Mouse (Mus musculus) WW6 (cell line): ENCODE measurements around the gene Tas1r2.

Source experiments
- DNase-seq: peaks from one replicate; pipeline ENCODE4 v3.0.0-alpha.2; 2013; ENCODE audit warnings: low read depth, low spot score

Tas1r2 gene

GRCm38 (mm10) chr4:139638356-139638755 lies 15.0 kb upstream of the Tas1r2 start:
- no peak for DNase-seq

GRCm38 (mm10) chr4:139639801-139640200 lies 13.5 kb upstream of the Tas1r2 start:
- no peak for DNase-seq

- DNase-seq: no peak
These were observed 13.0 kb upstream of the Tas1r2 start for GRCm38 (mm10) chr4:139640333-139640732.

GRCm38 (mm10) chr4:139640775-139641174 lies 12.6 kb upstream of the Tas1r2 start:
- no peak for DNase-seq

GRCm38 (mm10) chr4:139641829-139642425 lies 11.4 kb upstream of the Tas1r2 start:
- DNase-seq: peak; percentile 66

- DNase-seq: no peak
These were observed 9.4 kb upstream of the Tas1r2 start for GRCm38 (mm10) chr4:139643972-139644371.

- DNase-seq: no peak
These were observed 6.4 kb upstream of the Tas1r2 start for GRCm38 (mm10) chr4:139646916-139647315.

GRCm38 (mm10) chr4:139650086-139650743 lies 3.1 kb upstream of the Tas1r2 start:
- DNase-seq: no peak

- no peak for DNase-seq
These were observed 2.4 kb upstream of the Tas1r2 start for GRCm38 (mm10) chr4:139650907-139651306.

GRCm38 (mm10) chr4:139661897-139662296 lies 8.6 kb downstream of the Tas1r2 start:
- DNase-seq: no peak

GRCm38 (mm10) chr4:139667632-139668031 lies 14.3 kb downstream of the Tas1r2 start:
- no peak for DNase-seq

GRCm38 (mm10) chr4:139669847-139670246 lies 16.5 kb downstream of the Tas1r2 start:
- DNase-seq: peak; percentile 43

- DNase-seq: no peak
These were observed 22.4 kb downstream of the Tas1r2 start for GRCm38 (mm10) chr4:139675696-139676095.

GRCm38 (mm10) chr4:139683728-139684638 lies 30.6 kb downstream of the Tas1r2 start:
- no peak for DNase-seq

- DNase-seq: no peak
These were observed 31.3 kb downstream of the Tas1r2 start for GRCm38 (mm10) chr4:139684639-139685017.

- DNase-seq: no peak
These were observed 34.7 kb downstream of the Tas1r2 start for GRCm38 (mm10) chr4:139688058-139688457.

- DNase-seq: no peak
These were observed 36.4 kb downstream of the Tas1r2 start for GRCm38 (mm10) chr4:139689627-139690269.

- no peak for DNase-seq
These were observed 40.0 kb downstream of the Tas1r2 start for GRCm38 (mm10) chr4:139693315-139693714.

GRCm38 (mm10) chr4:139697755-139698154 lies 44.4 kb downstream of the Tas1r2 start:
- no peak for DNase-seq

- DNase-seq: no peak
These were observed 45.3 kb downstream of the Tas1r2 start for GRCm38 (mm10) chr4:139698602-139699001.

- DNase-seq: no peak
These were observed 49.6 kb downstream of the Tas1r2 start for GRCm38 (mm10) chr4:139702914-139703313.

- DNase-seq: no peak
These were observed 50.1 kb downstream of the Tas1r2 start for GRCm38 (mm10) chr4:139703468-139703867.
